ENCODE assay signal across 15 mouse cellular contexts in the genomic region with DNA sequence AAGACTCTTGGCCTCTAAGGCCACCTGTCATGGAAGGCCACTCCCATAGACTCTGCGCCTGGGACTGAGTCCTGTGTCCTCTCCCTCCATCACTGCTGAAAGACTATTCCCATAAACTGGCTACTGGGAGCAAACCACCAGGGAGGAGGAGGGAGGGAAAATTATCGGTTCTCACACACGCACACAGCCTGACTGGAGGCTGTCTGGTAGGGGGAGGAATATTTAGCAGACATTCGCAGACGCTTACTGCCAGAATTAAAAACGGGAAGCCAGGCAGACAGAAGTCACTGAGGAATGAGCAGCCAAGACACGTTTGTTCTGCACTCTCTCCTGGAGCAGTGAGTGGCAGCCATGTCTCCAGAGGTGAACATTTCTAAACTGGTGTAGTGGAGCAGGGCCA. TPM values are rescaled to one million over a fixed set of nuclear protein-coding genes. Genes with fewer than 3 reads are reported as not detected.
DNase-seq lines count a peak whose midpoint lies in the region; ATAC-seq and TF ChIP-seq lines count a peak whose summit lies in the region.
"Had no signal": no experiment of that assay in that cellular context is flagged by ENCODE, and none has a peak within 500 bp of the region (broad histone marks: within the 10 kb centered on the region; RNA-seq: fewer than 3 reads in every experiment).

No protein-coding gene starts in this region.

- H3K4me3 ChIP-seq in intestine, embryonic 16.5 days (ENCODE audit: low read length) = no peak overlapping the region
- no peak overlapping the region for H3K4me3 ChIP-seq in intestine, embryonic 15.5 days (replicated peaks)
- no peak overlapping the region for H3K4me3 ChIP-seq in liver, postnatal 0 days (ENCODE audit: low read depth, low read length)
- H3K4me3 ChIP-seq: midbrain, embryonic 15.5 days had no signal

- no peak overlapping the region for H3K27ac ChIP-seq in intestine, embryonic 16.5 days (ENCODE audit: low read length)
- no peak overlapping the region for H3K27ac ChIP-seq in intestine, embryonic 15.5 days
- no peak overlapping the region for H3K27ac ChIP-seq in liver, postnatal 0 days (ENCODE audit: low read depth)
- H3K27ac ChIP-seq: liver, embryonic 14.5 days; midbrain, embryonic 15.5 days had no signal

- no peak for TF ChIP-seq EP300 in liver, postnatal 0 days (IDR thresholded peaks at IDR 0.05; ENCODE audit: low read depth)

- 43% methylated on average over 7 of the region's 7 CpGs for WGBS in intestine, embryonic 16.5 days
- WGBS in intestine, embryonic 15.5 days = 50% methylated on average over 7 of the region's 7 CpGs
- 37% methylated on average over 7 of the region's 7 CpGs for WGBS in liver, postnatal 0 days (ENCODE audit: insufficient replicate concordance)

- H3K4me1 ChIP-seq in intestine, embryonic 16.5 days (ENCODE audit: control insufficient read depth, insufficient read depth, low read length) = peaks cover 32% of the 10 kb centered on the region
- peaks cover 35% of the 10 kb centered on the region for H3K4me1 ChIP-seq in intestine, embryonic 15.5 days (replicated peaks)
- H3K4me1 ChIP-seq in liver, postnatal 0 days (ENCODE audit: insufficient read depth) = peaks cover 25% of the 10 kb centered on the region

- no peak for TF ChIP-seq CTCF in liver, postnatal 0 days (IDR thresholded peaks at IDR 0.05; ENCODE audit: low read depth)

- intact Hi-C loops in heart, postnatal 10 days (cut with DNase I) = no loop called here

- DNase-seq in right cerebral cortex, postnatal 10 days (ENCODE audit: low spot score in 2 of 2) = peak; percentile 68 to 80
- DNase-seq in right cerebral cortex, postnatal 4 days = no peak
- peak; percentile 65 to 75 for DNase-seq in heart, postnatal 10 days
- DNase-seq in cerebellum, adult 9-10 months = no peak
- no peak for DNase-seq in liver, postnatal 0 days
- DNase-seq in testis, postnatal 14 days (ENCODE audit: low spot score) = no peak
- DNase-seq: adrenal gland, postnatal 36 days; gastrocnemius, postnatal 36 days had no signal

- H3K4me2 ChIP-seq in intestine, embryonic 16.5 days (ENCODE audit: low read depth, low read length) = no peak overlapping the region
- H3K4me2 ChIP-seq in intestine, embryonic 15.5 days (replicated peaks) = no peak overlapping the region
- no peak overlapping the region for H3K4me2 ChIP-seq in liver, postnatal 0 days (ENCODE audit: low read depth, low read length)
- H3K4me2 ChIP-seq: midbrain, embryonic 15.5 days had no signal

- no peaks in the 10 kb centered on the region for H3K9me3 ChIP-seq in intestine, embryonic 16.5 days (ENCODE audit: control insufficient read depth, low read length)
- H3K9me3 ChIP-seq in intestine, embryonic 15.5 days = no peaks in the 10 kb centered on the region
- no peaks in the 10 kb centered on the region for H3K9me3 ChIP-seq in liver, postnatal 0 days (ENCODE audit: low read length)
- H3K9me3 ChIP-seq: midbrain, embryonic 15.5 days had no signal

- H3K36me3 ChIP-seq in intestine, embryonic 16.5 days (ENCODE audit: control insufficient read depth, insufficient read depth, low read length) = no peaks in the 10 kb centered on the region
- H3K36me3 ChIP-seq in intestine, embryonic 15.5 days = no peaks in the 10 kb centered on the region
- no peaks in the 10 kb centered on the region for H3K36me3 ChIP-seq in liver, postnatal 0 days (replicated peaks; ENCODE audit: insufficient read depth, low read length)
- H3K36me3 ChIP-seq: midbrain, embryonic 15.5 days had no signal

- no peak overlapping the region for H3K9ac ChIP-seq in intestine, embryonic 16.5 days (ENCODE audit: low read depth, low read length)
- no peak overlapping the region for H3K9ac ChIP-seq in intestine, embryonic 15.5 days
- no peak overlapping the region for H3K9ac ChIP-seq in liver, postnatal 0 days (replicated peaks)
- H3K9ac ChIP-seq: liver, embryonic 14.5 days; midbrain, embryonic 15.5 days had no signal

- H3K27me3 ChIP-seq in intestine, embryonic 16.5 days (replicated peaks; ENCODE audit: control insufficient read depth, insufficient read depth, low read length) = no peaks in the 10 kb centered on the region
- no peaks in the 10 kb centered on the region for H3K27me3 ChIP-seq in intestine, embryonic 15.5 days (replicated peaks)
- H3K27me3 ChIP-seq in liver, postnatal 0 days (ENCODE audit: insufficient read depth, low read length) = no peaks in the 10 kb centered on the region
- H3K27me3 ChIP-seq: Patski had no signal

- peak; percentile 8; the same call in 1 of the 2 replicates for ATAC-seq in intestine, embryonic 16.5 days
- no peak for ATAC-seq in intestine, embryonic 15.5 days
- no peak for ATAC-seq in liver, postnatal 0 days
- ATAC-seq: CD4-positive, CD25-positive, alpha-beta regulatory T cell, adult 4 months; inflammation-experienced regulatory T-cells, adult 6 months; Patski had no signal

RNA-seq across cellular contexts. Expression of gene Sipa1l2, which starts 35.9 kb away (rescaled TPM):
- polyA plus RNA-seq in intestine, embryonic 16.5 days (2015; fragmentation: Nextera tagmentation; extraction: Ambion mirVana) = 4.9 and 6.8 TPM in 2 replicates
- polyA plus RNA-seq in intestine, embryonic 15.5 days (2015; fragmentation: Nextera tagmentation; extraction: Ambion mirVana) = 7.4 and 7.6 TPM in 2 replicates
- total RNA-seq in heart, postnatal 10 days (2021) = 10 to 100 TPM; 52.7 to 67.3 TPM
- 0.44 and 0.47 TPM in 2 replicates for polyA plus RNA-seq in liver, postnatal 0 days (2015; fragmentation: Nextera tagmentation; extraction: Ambion mirVana)

Comparison
In these comparisons a context has a peak if more than half of its experiments do, and no peak if none do; other contexts are left out.
1. DNase-seq: peak in right cerebral cortex, postnatal 10 days (2 of 2) and heart, postnatal 10 days (2 of 2); none in right cerebral cortex, postnatal 4 days (single experiment), cerebellum, adult 9-10 months (single experiment), liver, postnatal 0 days (single experiment) and testis, postnatal 14 days (single experiment).